Mouse (Mus musculus) hindbrain, embryonic 16.5 days (tissue): ENCODE results near the gene Qser1. TPM values are rescaled to one million over a fixed set of nuclear protein-coding genes. Genes with fewer than 3 reads are reported as not detected.

Experiments used
- ATAC-seq: fragments of 200-750 bp; cut with Nextera tagmentation; 2 replicates; pipeline ENCODE4 v1.8.0; 2017; ENCODE audit warnings: moderate TSS enrichment, moderate library complexity
- H3K27ac ChIP-seq: fragments of 300-500 bp; sonication (generic); 2 replicates; pipeline ENCODE4 v1.5.1; 2014; ENCODE audit warnings: low read depth, mild to moderate bottlenecking, control low read depth, low read length, moderate library complexity
- H3K27me3 ChIP-seq: fragments of 300-500 bp; sonication (generic); replicated peaks from 2 replicates; pipeline ENCODE4 v1.6.1; 2014; ENCODE audit warnings: low read length; ENCODE audit not compliant: control insufficient read depth, insufficient read depth
- H3K36me3 ChIP-seq: fragments of 300-500 bp; sonication (generic); 2 replicates; pipeline ENCODE4 v1.6.1; 2014; ENCODE audit warnings: mild to moderate bottlenecking, low read length, moderate library complexity, mixed read lengths; ENCODE audit not compliant: control insufficient read depth, insufficient read depth
- H3K4me1 ChIP-seq: fragments of 300-500 bp; sonication (generic); 2 replicates; pipeline ENCODE4 v1.6.1; 2014; ENCODE audit warnings: low read depth, low read length; ENCODE audit not compliant: control insufficient read depth, insufficient read depth
- H3K4me2 ChIP-seq: fragments of 300-500 bp; sonication (generic); 2 replicates; pipeline ENCODE4 v1.6.1; 2014; ENCODE audit warnings: mild to moderate bottlenecking, low read length, control low read depth, moderate library complexity
- H3K4me3 ChIP-seq: fragments of 300-500 bp; sonication (generic); 2 replicates; pipeline ENCODE4 v1.5.1; 2014; ENCODE audit warnings: mild to moderate bottlenecking, low read length, control low read depth, moderate library complexity
- H3K9ac ChIP-seq: fragments of 300-500 bp; sonication (generic); 2 replicates; pipeline ENCODE4 v1.6.1; 2014; ENCODE audit warnings: low read depth, mild to moderate bottlenecking, control low read depth, low read length, moderate library complexity
- H3K9me3 ChIP-seq: fragments of 300-500 bp; sonication (generic); 2 replicates; pipeline ENCODE4 v1.6.1; 2014; ENCODE audit warnings: mild to moderate bottlenecking, low read length, moderate library complexity; ENCODE audit not compliant: control insufficient read depth
- WGBS: fragments of 180-500 bp; shearing (Covaris S2); extraction: QIAGEN DNeasy Blood & Tissue Kit; methylation state at CpG from one replicate; pipeline ENCODE4 v1.1.7; 2014; 5-methylcytosine and 5-hydroxymethylcytosine counted together
- polyA plus RNA-seq: library from polyadenylated mRNA; unstranded; fragments of >200 nt; fragmentation: Nextera tagmentation; extraction: Ambion mirVana; gene quantifications from 2 replicates; pipeline ENCODE4 v1.2.1, GENCODE M21; 2015

The Qser1 gene
- polyA plus RNA-seq, 1 experiment from 2014 or later: 5.3 TPM

GRCm38 (mm10) chr2:104805435-104805834, 11.1 kb downstream of the Qser1 start:
- WGBS: 79% methylated on average over 1 of the region's 1 CpGs
- no peaks in the 10 kb centered on the region for H3K4me1 ChIP-seq
- no peak for ATAC-seq
- H3K27ac ChIP-seq: no peak overlapping the region
- no peak overlapping the region for H3K4me2 ChIP-seq
- H3K4me3 ChIP-seq: no peak overlapping the region
- no peak overlapping the region for H3K9ac ChIP-seq
- H3K36me3 ChIP-seq: no peaks in the 10 kb centered on the region; the same call in 1 of the 2 replicates
- H3K27me3 ChIP-seq: no peaks in the 10 kb centered on the region
- no peaks in the 10 kb centered on the region for H3K9me3 ChIP-seq

DNA sequence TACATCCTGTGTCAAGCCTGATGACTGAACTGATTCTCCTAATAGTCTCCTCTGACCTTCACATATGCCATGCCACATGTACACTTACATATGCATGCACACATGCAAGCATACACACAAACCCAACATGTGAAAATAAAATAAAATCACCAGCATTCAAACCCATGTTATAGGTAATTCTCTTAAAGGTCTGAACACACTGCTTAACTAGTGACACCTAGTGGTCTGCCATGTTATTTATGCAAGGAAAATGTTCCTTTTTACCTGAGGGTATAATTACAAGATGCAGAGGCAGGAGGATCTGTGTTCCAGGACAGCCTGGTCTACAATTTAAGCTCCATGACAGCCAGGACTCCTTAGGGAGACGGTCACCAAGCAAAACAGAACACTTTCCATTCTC, 41.8 kb downstream of the Qser1 start:
- H3K36me3 ChIP-seq: peaks cover 14% of the 10 kb centered on the region
- no peaks in the 10 kb centered on the region for H3K27me3 ChIP-seq
- no peaks in the 10 kb centered on the region for H3K9me3 ChIP-seq

DNA sequence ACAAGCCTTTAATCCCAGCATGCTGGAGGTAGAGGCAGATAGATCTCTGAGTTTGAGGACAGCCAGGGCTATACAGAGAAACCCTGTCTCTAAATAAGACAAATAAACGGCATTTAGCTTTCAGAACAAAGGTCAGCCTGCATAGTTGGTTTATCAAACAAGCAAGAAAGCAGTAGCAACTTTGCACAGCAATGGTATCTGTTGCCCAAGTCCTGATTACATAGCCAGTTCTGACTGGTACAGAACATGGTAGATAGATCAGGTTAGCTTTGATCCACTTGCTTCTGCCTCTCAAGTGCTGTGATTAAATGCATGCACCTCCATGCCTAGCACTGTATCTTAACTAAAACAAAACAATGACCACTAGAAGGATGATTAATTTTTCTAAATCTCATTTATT, 47.9 kb downstream of the Qser1 start:
- Histone ChIP-seq H3K36me3 (peaks cover 9% of the 10 kb centered on the region; the same call in 1 of the 2 replicates), H3K27ac (no peak overlapping the region), H3K4me3 (no peak overlapping the region), H3K4me2 (no peak overlapping the region), H3K9me3 (no peaks in the 10 kb centered on the region), H3K27me3 (no peaks in the 10 kb centered on the region), H3K4me1 (no peaks in the 10 kb centered on the region), H3K9ac (no peak overlapping the region)
- 100% methylated on average over 1 of the region's 1 CpGs for WGBS
- no peak for ATAC-seq

More for the DNA sequence above, 41.8 kb downstream of the Qser1 start:
- Histone ChIP-seq H3K9ac (no peak overlapping the region), H3K4me1 (no peaks in the 10 kb centered on the region), H3K4me3 (no peak overlapping the region), H3K4me2 (no peak overlapping the region), H3K27ac (no peak overlapping the region)
- ATAC-seq: no peak; the same call in 1 of the 2 replicates
- 90% methylated on average over 1 of the region's 1 CpGs for WGBS

DNA sequence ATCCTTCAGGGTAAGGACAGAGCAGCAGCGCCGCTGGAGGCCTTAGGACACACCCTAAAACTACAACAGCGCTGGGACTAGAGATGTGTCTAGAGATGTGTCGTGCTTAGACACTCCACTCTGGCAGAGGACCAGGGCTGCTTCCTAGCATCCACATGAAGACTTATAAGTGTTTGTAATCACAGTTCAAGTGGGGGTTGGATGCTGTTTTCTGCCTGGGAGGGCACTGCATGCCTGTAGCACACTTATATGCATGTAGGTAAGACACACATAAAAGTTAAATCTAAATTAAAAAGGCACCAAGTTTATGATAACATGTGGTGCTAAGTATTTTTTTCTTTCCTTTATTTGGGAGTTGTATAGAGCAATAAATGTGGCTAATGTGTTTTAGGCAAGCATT, 52.5 kb downstream of the Qser1 start:
- Histone ChIP-seq H3K36me3 (peaks cover 16% of the 10 kb centered on the region; the same call in 1 of the 2 replicates), H3K27me3 (no peaks in the 10 kb centered on the region), H3K4me1 (no peaks in the 10 kb centered on the region), H3K9ac (no peak overlapping the region), H3K9me3 (no peaks in the 10 kb centered on the region), H3K27ac (no peak overlapping the region), H3K4me3 (no peak overlapping the region), H3K4me2 (no peak overlapping the region)
- no peak for ATAC-seq
- 93% methylated on average over 4 of the region's 4 CpGs for WGBS

DNA sequence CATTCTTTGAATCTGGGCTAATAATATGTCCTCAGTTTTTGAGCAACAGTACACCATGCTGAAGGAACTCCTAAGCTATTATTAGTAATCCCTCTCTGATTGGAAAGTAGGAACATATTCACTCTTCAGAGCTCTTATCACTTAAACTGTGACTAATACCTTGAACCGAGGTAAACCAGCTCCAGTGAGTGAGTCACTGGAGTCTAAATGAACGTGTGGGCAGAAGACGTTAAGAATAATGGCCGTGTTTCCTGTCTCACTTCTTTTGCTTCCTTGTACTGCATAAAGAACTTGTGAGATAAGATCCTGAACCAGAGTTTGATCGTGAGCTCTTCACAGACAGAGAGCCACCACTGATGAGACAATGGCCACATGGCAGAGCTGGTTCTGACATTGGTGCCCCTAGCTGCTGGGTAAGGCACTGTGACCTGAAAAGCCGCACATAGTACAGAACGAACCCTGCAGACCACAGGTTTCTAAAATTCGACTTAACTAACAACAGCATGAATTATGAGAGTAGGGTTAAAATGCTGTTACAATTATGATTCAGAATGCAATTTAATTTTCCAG, 53.3 kb downstream of the Qser1 start:
- no peaks in the 10 kb centered on the region for H3K4me1 ChIP-seq
- ATAC-seq: no peak
- WGBS: 85% methylated on average over 8 of the region's 8 CpGs
- H3K4me3 ChIP-seq: no peak overlapping the region
- no peaks in the 10 kb centered on the region for H3K27me3 ChIP-seq
- no peaks in the 10 kb centered on the region for H3K9me3 ChIP-seq
- H3K27ac ChIP-seq: no peak overlapping the region
- H3K9ac ChIP-seq: no peak overlapping the region
- H3K4me2 ChIP-seq: no peak overlapping the region
- H3K36me3 ChIP-seq: peaks cover 14% of the 10 kb centered on the region

GRCm38 (mm10) chr2:104750611-104751010, 65.9 kb downstream of the Qser1 start:
- WGBS: 59% methylated on average over 3 of the region's 3 CpGs
- Histone ChIP-seq H3K9ac (no peak overlapping the region), H3K4me2 (no peak overlapping the region), H3K4me3 (no peak overlapping the region), H3K27me3 (no peaks in the 10 kb centered on the region), H3K9me3 (no peaks in the 10 kb centered on the region), H3K27ac (no peak overlapping the region), H3K4me1 (no peaks in the 10 kb centered on the region), H3K36me3 (no peaks in the 10 kb centered on the region)
- 0 out of 2 replicates have a peak, but pooled peaks have one; percentile 42 for ATAC-seq

DNA sequence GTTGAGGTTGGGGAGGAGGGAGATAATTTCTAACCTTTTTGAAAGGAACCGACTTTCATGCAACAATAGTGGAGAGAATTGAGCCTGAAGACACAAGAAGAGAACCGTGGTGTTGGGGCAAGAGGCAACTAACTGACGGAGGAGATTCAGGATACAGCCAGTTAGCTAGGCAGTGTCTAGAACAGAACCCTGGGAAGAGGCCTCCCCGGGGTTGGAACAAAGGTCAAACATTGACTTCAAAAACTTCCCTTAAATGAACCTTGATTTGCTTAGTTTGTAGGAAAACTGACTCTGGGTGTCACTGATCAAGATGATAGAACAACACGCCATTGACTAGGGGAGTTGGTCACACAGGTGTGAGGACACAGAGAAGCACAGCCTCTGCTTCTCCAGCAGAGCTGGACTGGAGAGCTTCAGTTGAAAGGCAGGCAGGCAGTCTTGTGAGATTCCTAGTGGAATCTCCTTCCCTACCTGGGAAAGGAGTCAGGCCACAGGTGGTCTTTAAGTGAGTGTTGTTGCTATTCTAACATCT, 67.8 kb downstream of the Qser1 start:
- no peaks in the 10 kb centered on the region for H3K36me3 ChIP-seq
- H3K4me2 ChIP-seq: no peak overlapping the region
- H3K27ac ChIP-seq: no peak overlapping the region
- H3K9me3 ChIP-seq: no peaks in the 10 kb centered on the region
- WGBS: 80% methylated on average over 5 of the region's 5 CpGs
- H3K4me3 ChIP-seq: no peak overlapping the region
- H3K9ac ChIP-seq: no peak overlapping the region
- ATAC-seq: no peak
- H3K27me3 ChIP-seq: no peaks in the 10 kb centered on the region
- no peaks in the 10 kb centered on the region for H3K4me1 ChIP-seq

DNA sequence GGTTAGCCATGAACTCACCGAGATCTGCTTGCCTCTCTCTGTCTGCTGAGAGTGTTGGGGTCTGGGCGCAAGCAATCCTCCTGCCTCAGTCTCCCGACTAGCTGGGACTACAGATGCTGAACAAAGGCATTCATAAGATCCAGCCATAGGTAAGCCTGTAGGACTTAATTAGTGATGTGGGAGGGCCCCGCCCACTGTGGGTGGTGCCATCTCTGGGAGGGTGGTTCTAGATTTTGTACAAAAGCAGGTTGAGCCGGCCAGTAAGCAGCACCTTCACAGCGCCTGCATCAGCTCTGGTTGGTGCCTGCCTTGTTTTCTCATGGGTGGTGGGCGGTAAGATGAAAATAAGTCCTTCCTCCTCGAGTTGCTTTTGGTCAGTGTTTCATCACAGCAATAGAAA, 70.3 kb downstream of the Qser1 start:
- Histone ChIP-seq H3K36me3 (no peaks in the 10 kb centered on the region), H3K27me3 (no peaks in the 10 kb centered on the region), H3K4me3 (no peak overlapping the region), H3K27ac (no peak overlapping the region), H3K9me3 (no peaks in the 10 kb centered on the region), H3K4me2 (no peak overlapping the region), H3K9ac (no peak overlapping the region), H3K4me1 (peaks cover 10% of the 10 kb centered on the region)
- 68% methylated on average over 8 of the region's 8 CpGs for WGBS
- ATAC-seq: no peak

DNA sequence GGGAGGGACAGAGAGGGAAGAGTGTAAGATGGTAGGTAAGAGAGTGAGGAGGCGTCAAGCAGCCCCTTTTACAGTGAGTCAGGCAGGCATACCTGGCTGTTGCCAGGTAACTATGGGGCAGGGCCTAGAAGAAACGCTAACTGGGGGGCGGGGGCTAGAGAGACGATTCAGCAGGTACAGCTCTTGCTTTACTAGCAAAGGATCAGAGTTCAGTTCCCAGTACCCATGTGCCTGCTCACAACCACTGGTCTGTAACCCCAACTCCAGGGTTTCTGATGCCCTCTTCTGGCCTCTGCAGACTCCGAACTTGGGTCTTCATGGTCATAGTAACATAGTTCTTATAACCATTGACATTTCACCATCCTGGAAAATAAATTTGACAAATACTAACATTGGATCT, 72.6 kb downstream of the Qser1 start:
- Histone ChIP-seq H3K9ac (no peak overlapping the region), H3K9me3 (no peaks in the 10 kb centered on the region), H3K27me3 (no peaks in the 10 kb centered on the region), H3K36me3 (no peaks in the 10 kb centered on the region), H3K4me3 (no peak overlapping the region), H3K27ac (no peak overlapping the region), H3K4me1 (peaks cover 10% of the 10 kb centered on the region), H3K4me2 (no peak overlapping the region)
- 40% methylated on average over 4 of the region's 5 CpGs for WGBS
- no peak for ATAC-seq
